Mouse (Mus musculus): ENCODE data around the gene Megf11. TPM values are rescaled to one million over a fixed set of nuclear protein-coding genes. Genes with fewer than 3 reads are reported as not detected.

The Megf11 gene
- polyA plus RNA-seq, 1 experiment from 2014 or later: 0.99 TPM

GRCm38 (mm10) chr9:64565915-64566314 lies 180.5 kb downstream of the Megf11 start:
- 0 out of 2 replicates have a peak, but pooled peaks cover 5% of the 10 kb centered on the region for H3K27me3 ChIP-seq (ENCODE audit: poor library complexity, severe bottlenecking)
- peaks cover 24% of the 10 kb centered on the region for H3K4me1 ChIP-seq
- 0 out of 2 replicates have a peak overlapping the region, but pooled peaks have one; percentile 33 for H3K27ac ChIP-seq
- H3K9me3 ChIP-seq: no peaks in the 10 kb centered on the region
- no peaks in the 10 kb centered on the region for H3K36me3 ChIP-seq (replicated peaks)
- no peak for DNase-seq (ENCODE audit: extremely low spot score, low spot score)
- no peak overlapping the region for H3K4me3 ChIP-seq

GRCm38 (mm10) chr9:64566376-64566775 lies 180.9 kb downstream of the Megf11 start:
- H3K4me3 ChIP-seq: no peak overlapping the region
- no peak for DNase-seq (ENCODE audit: extremely low spot score, low spot score)
- H3K27ac ChIP-seq: peak overlapping the region; percentile 33; the same call in 1 of the 2 replicates
- H3K36me3 ChIP-seq (replicated peaks): no peaks in the 10 kb centered on the region
- H3K27me3 ChIP-seq (ENCODE audit: poor library complexity, severe bottlenecking): 0 out of 2 replicates have a peak, but pooled peaks cover 5% of the 10 kb centered on the region
- no peaks in the 10 kb centered on the region for H3K9me3 ChIP-seq
- peaks cover 24% of the 10 kb centered on the region for H3K4me1 ChIP-seq
- WGBS: 82% methylated on average over 2 of the region's 2 CpGs

- Histone ChIP-seq H3K27me3 (ENCODE audit: poor library complexity, severe bottlenecking) (0 out of 2 replicates have a peak, but pooled peaks cover 5% of the 10 kb centered on the region), H3K36me3 (replicated peaks) (no peaks in the 10 kb centered on the region), H3K4me3 (no peak overlapping the region), H3K27ac (no peak overlapping the region), H3K9me3 (no peaks in the 10 kb centered on the region), H3K4me1 (peaks cover 24% of the 10 kb centered on the region)
- no peak for DNase-seq (ENCODE audit: extremely low spot score, low spot score)
- WGBS: 72% methylated on average over 5 of the region's 5 CpGs
Measured at GRCm38 (mm10) chr9:64567482-64567881, 182.1 kb downstream of the Megf11 start.

- Histone ChIP-seq H3K4me1 (peaks cover 24% of the 10 kb centered on the region), H3K4me3 (no peak overlapping the region), H3K27me3 (ENCODE audit: poor library complexity, severe bottlenecking) (0 out of 2 replicates have a peak, but pooled peaks cover 5% of the 10 kb centered on the region), H3K27ac (peak overlapping the region; percentile 44; the same call in 1 of the 2 replicates), H3K36me3 (replicated peaks) (no peaks in the 10 kb centered on the region), H3K9me3 (no peaks in the 10 kb centered on the region)
- no peak for DNase-seq (ENCODE audit: extremely low spot score, low spot score)
- 53% methylated on average over 8 of the region's 8 CpGs for WGBS
Measured at GRCm38 (mm10) chr9:64568467-64569260, 183.2 kb downstream of the Megf11 start.

- Histone ChIP-seq H3K4me3 (no peak overlapping the region), H3K4me1 (peaks cover 25% of the 10 kb centered on the region), H3K36me3 (replicated peaks) (no peaks in the 10 kb centered on the region), H3K27ac (no peak overlapping the region), H3K27me3 (ENCODE audit: poor library complexity, severe bottlenecking) (0 out of 2 replicates have a peak, but pooled peaks cover 5% of the 10 kb centered on the region), H3K9me3 (no peaks in the 10 kb centered on the region)
- 71% methylated on average over 4 of the region's 4 CpGs for WGBS
- no peak for DNase-seq (ENCODE audit: extremely low spot score, low spot score)
Measured at GRCm38 (mm10) chr9:64570448-64570847, 185.0 kb downstream of the Megf11 start.

GRCm38 (mm10) chr9:64571091-64571490 lies 185.7 kb downstream of the Megf11 start:
- WGBS: 93% methylated on average over 8 of the region's 8 CpGs
- H3K4me3 ChIP-seq: no peak overlapping the region
- H3K27me3 ChIP-seq (ENCODE audit: poor library complexity, severe bottlenecking): no peaks in the 10 kb centered on the region
- H3K4me1 ChIP-seq: peaks cover 25% of the 10 kb centered on the region
- H3K27ac ChIP-seq: no peak overlapping the region
- DNase-seq (ENCODE audit: extremely low spot score, low spot score): no peak
- H3K9me3 ChIP-seq: no peaks in the 10 kb centered on the region
- H3K36me3 ChIP-seq (replicated peaks): no peaks in the 10 kb centered on the region

- no peak overlapping the region for H3K27ac ChIP-seq
- peaks cover 28% of the 10 kb centered on the region for H3K4me1 ChIP-seq
- H3K27me3 ChIP-seq (ENCODE audit: poor library complexity, severe bottlenecking): no peaks in the 10 kb centered on the region
- H3K9me3 ChIP-seq: no peaks in the 10 kb centered on the region
- WGBS: 90% methylated on average over 7 of the region's 7 CpGs
- H3K36me3 ChIP-seq (replicated peaks): no peaks in the 10 kb centered on the region
- no peak for DNase-seq (ENCODE audit: extremely low spot score, low spot score)
- no peak overlapping the region for H3K4me3 ChIP-seq
Measured at GRCm38 (mm10) chr9:64572629-64573190, 187.3 kb downstream of the Megf11 start.

GRCm38 (mm10) chr9:64575658-64576057 lies 190.2 kb downstream of the Megf11 start:
- peaks cover 18% of the 10 kb centered on the region for H3K4me1 ChIP-seq
- H3K4me3 ChIP-seq: no peak overlapping the region
- no peaks in the 10 kb centered on the region for H3K27me3 ChIP-seq (ENCODE audit: poor library complexity, severe bottlenecking)
- no peak for DNase-seq (ENCODE audit: extremely low spot score, low spot score)
- H3K9me3 ChIP-seq: no peaks in the 10 kb centered on the region
- no peak overlapping the region for H3K27ac ChIP-seq
- no peaks in the 10 kb centered on the region for H3K36me3 ChIP-seq (replicated peaks)

GRCm38 (mm10) chr9:64576143-64576878 lies 190.9 kb downstream of the Megf11 start:
- peaks cover 18% of the 10 kb centered on the region for H3K4me1 ChIP-seq
- 75% methylated on average over 5 of the region's 5 CpGs for WGBS
- DNase-seq (ENCODE audit: extremely low spot score, low spot score): no peak
- H3K9me3 ChIP-seq: no peaks in the 10 kb centered on the region
- H3K4me3 ChIP-seq: no peak overlapping the region
- no peaks in the 10 kb centered on the region for H3K27me3 ChIP-seq (ENCODE audit: poor library complexity, severe bottlenecking)
- no peak overlapping the region for H3K27ac ChIP-seq
- no peaks in the 10 kb centered on the region for H3K36me3 ChIP-seq (replicated peaks)

- no peak for DNase-seq (ENCODE audit: extremely low spot score, low spot score)
- Histone ChIP-seq H3K9me3 (no peaks in the 10 kb centered on the region), H3K4me3 (no peak overlapping the region), H3K4me1 (peaks cover 18% of the 10 kb centered on the region), H3K27me3 (ENCODE audit: poor library complexity, severe bottlenecking) (no peaks in the 10 kb centered on the region), H3K27ac (no peak overlapping the region), H3K36me3 (replicated peaks) (no peaks in the 10 kb centered on the region)
- 90% methylated on average over 3 of the region's 3 CpGs for WGBS
Measured at GRCm38 (mm10) chr9:64577156-64577555, 191.7 kb downstream of the Megf11 start.

GRCm38 (mm10) chr9:64578014-64578413 lies 192.6 kb downstream of the Megf11 start:
- Histone ChIP-seq H3K36me3 (replicated peaks) (no peaks in the 10 kb centered on the region), H3K4me3 (no peak overlapping the region), H3K9me3 (no peaks in the 10 kb centered on the region), H3K27me3 (ENCODE audit: poor library complexity, severe bottlenecking) (no peaks in the 10 kb centered on the region), H3K27ac (no peak overlapping the region), H3K4me1 (peaks cover 18% of the 10 kb centered on the region)
- DNase-seq (ENCODE audit: extremely low spot score, low spot score): no peak

- H3K27ac ChIP-seq: no peak overlapping the region
- no peak overlapping the region for H3K4me3 ChIP-seq
- no peaks in the 10 kb centered on the region for H3K36me3 ChIP-seq (replicated peaks)
- H3K27me3 ChIP-seq (ENCODE audit: poor library complexity, severe bottlenecking): no peaks in the 10 kb centered on the region
- 96% methylated on average over 1 of the region's 1 CpGs for WGBS
- no peaks in the 10 kb centered on the region for H3K9me3 ChIP-seq
- DNase-seq (ENCODE audit: extremely low spot score, low spot score): no peak
- H3K4me1 ChIP-seq: peaks cover 18% of the 10 kb centered on the region
Measured at GRCm38 (mm10) chr9:64579306-64579705, 193.9 kb downstream of the Megf11 start.

- DNase-seq (ENCODE audit: extremely low spot score, low spot score): no peak
- Histone ChIP-seq H3K27ac (no peak overlapping the region), H3K36me3 (replicated peaks) (no peaks in the 10 kb centered on the region), H3K9me3 (no peaks in the 10 kb centered on the region), H3K4me1 (peaks cover 7% of the 10 kb centered on the region; the same call in 1 of the 2 replicates), H3K4me3 (no peak overlapping the region), H3K27me3 (ENCODE audit: poor library complexity, severe bottlenecking) (0 out of 2 replicates have a peak, but pooled peaks cover 7% of the 10 kb centered on the region)
- WGBS: 88% methylated on average over 5 of the region's 5 CpGs
Measured at GRCm38 (mm10) chr9:64586292-64586691, 200.9 kb downstream of the Megf11 start.
